Mouse (Mus musculus) liver, postnatal 0 days (tissue): Measurements from ENCODE around the gene Hsd17b14.

ENCODE experiments used
- CTCF ChIP-seq: sonication (generic); IDR thresholded peaks from 2 replicates; pipeline ENCODE4 v1.5.1; 2016; ENCODE audit warnings: antibody characterized with exemption, low read depth
- EP300 ChIP-seq: IDR thresholded peaks from 2 replicates; pipeline ENCODE4 v1.6.1; 2016; ENCODE audit warnings: antibody characterized with exemption, low read depth, mild to moderate bottlenecking

GRCm38 (mm10) chr7:45538163-45539041 is 16.3 kb upstream of the Hsd17b14 start:
- peak; percentile 41 for TF ChIP-seq CTCF
- TF ChIP-seq EP300: no peak
